Mouse (Mus musculus): Measurements from ENCODE around the gene Agpat2. TPM values are rescaled to one million over a fixed set of nuclear protein-coding genes. Genes with fewer than 3 reads are reported as not detected.

Gene Agpat2
- polyA plus RNA-seq, 1 experiment: not detected

GRCm38 (mm10) chr2:26602631-26603030, 1.6 kb downstream of the Agpat2 start:
- Histone ChIP-seq H3K4me3 (ENCODE audit: insufficient read depth, low read depth, low read length) (no peak overlapping the region), H3K4me1 (ENCODE audit: control insufficient read depth, insufficient read depth, low read length) (peaks cover 12% of the 10 kb centered on the region), H3K27ac (ENCODE audit: insufficient read depth, low read depth, low read length) (no peak overlapping the region)
- WGBS: 93% methylated on average over 5 of the region's 5 CpGs
- TF ChIP-seq POLR2A (IDR thresholded peaks at IDR 0.05; ENCODE audit: insufficient read depth, low read depth, low read length): no peak
- no peak for TF ChIP-seq CTCF (IDR thresholded peaks at IDR 0.05; ENCODE audit: insufficient read depth, low read depth, low read length)

DNA sequence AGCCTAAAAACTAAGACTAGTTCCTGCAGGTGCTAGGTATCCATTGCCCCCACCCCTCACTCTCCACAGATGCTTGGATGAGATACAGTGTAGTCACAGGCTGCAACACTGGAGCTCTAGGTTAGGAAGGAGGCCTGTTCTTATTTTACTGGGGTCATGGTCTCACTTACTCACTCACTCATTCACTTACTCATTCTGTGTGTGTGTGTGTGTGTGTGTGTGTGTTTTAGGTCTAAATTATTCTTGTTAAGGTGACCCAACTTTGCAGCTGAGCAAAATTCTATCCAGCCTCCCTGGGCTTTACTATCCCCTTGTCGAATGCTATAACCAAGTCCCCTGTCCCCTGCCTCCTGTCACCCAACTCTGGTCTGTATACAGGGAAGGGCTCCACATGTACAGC, 2.6 kb downstream of the Agpat2 start:
- WGBS: 82% methylated on average over 1 of the region's 1 CpGs
- H3K27ac ChIP-seq (ENCODE audit: insufficient read depth, low read depth, low read length): no peak overlapping the region
- H3K4me3 ChIP-seq (ENCODE audit: insufficient read depth, low read depth, low read length): no peak overlapping the region
- no peak for TF ChIP-seq POLR2A (IDR thresholded peaks at IDR 0.05; ENCODE audit: insufficient read depth, low read depth, low read length)
- no peak for TF ChIP-seq CTCF (IDR thresholded peaks at IDR 0.05; ENCODE audit: insufficient read depth, low read depth, low read length)
- peaks cover 12% of the 10 kb centered on the region for H3K4me1 ChIP-seq (ENCODE audit: control insufficient read depth, insufficient read depth, low read length)

DNA sequence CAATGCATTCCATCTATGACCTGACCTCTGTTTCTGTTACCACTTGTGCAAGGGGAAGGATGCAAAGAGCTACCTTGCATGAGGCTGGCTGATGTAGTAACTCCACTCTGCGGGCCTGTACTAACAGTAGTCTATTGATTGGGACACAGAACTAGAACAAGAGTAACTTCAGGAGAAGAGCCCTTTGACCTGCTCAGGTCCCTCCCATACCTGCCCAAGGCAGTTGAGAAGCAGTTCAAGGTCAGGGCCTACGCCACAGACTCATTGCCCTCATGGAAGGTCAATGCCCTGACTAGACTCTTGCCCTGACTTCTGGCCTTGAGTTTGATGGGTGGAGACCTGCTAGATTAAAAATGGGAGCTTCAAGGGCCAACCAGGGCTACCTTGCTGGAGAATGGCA, 3.6 kb downstream of the Agpat2 start:
- TF ChIP-seq POLR2A (IDR thresholded peaks at IDR 0.05; ENCODE audit: insufficient read depth, low read depth, low read length) (no peak), CTCF (IDR thresholded peaks at IDR 0.05; ENCODE audit: insufficient read depth, low read depth, low read length) (no peak)

DNA sequence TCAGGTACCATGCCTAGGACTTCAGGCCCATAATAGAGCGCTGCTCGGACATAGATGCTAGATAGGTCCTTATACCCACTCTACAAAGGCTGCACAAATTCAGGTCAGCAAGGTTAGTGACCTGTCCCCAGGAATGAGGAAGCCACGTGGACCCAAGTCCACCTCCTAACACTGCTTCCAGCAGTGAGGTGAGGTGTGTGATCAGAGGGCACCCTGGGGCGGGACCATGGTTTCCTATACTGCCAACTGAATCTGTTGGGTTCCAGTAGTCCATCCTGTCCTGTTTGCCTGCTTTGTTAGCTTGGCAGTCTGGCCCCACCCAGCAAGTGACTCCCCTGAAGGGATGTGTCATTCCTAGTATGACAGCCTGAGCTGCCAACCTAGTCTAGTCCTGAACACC, 4.3 kb downstream of the Agpat2 start:
- Histone ChIP-seq H3K4me3 (ENCODE audit: insufficient read depth, low read depth, low read length) (no peak overlapping the region), H3K4me1 (ENCODE audit: control insufficient read depth, insufficient read depth, low read length) (peaks cover 12% of the 10 kb centered on the region), H3K27ac (ENCODE audit: insufficient read depth, low read depth, low read length) (no peak overlapping the region)
- TF ChIP-seq CTCF (IDR thresholded peaks at IDR 0.05; ENCODE audit: insufficient read depth, low read depth, low read length) (no peak), POLR2A (IDR thresholded peaks at IDR 0.05; ENCODE audit: insufficient read depth, low read depth, low read length) (no peak)
- 91% methylated on average over 4 of the region's 4 CpGs for WGBS

More for the DNA sequence above, 3.6 kb downstream of the Agpat2 start:
- Histone ChIP-seq H3K4me1 (ENCODE audit: control insufficient read depth, insufficient read depth, low read length) (peaks cover 12% of the 10 kb centered on the region), H3K27ac (ENCODE audit: insufficient read depth, low read depth, low read length) (no peak overlapping the region), H3K4me3 (ENCODE audit: insufficient read depth, low read depth, low read length) (no peak overlapping the region)
- 99% methylated on average over 2 of the region's 2 CpGs for WGBS

DNA sequence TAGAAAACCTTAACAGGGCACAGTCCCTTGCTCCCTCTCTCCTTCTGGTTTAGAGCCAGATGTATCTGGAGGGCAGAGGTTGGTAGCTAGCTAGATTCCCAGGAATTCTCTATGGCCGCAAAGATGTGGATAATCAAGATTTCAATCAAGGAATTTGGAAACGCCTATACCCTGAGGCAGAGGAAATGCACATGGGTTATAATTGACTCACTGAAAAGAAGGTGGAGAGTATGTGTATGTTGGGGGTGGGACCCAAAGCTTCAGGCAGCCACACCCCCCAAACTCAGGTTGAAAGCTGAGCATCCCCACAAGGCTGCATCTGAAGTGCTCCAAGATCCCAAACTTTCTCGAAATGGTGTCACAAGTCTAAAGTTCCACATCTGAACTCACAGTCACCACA, 5.8 kb downstream of the Agpat2 start:
- TF ChIP-seq CTCF (IDR thresholded peaks at IDR 0.05; ENCODE audit: insufficient read depth, low read depth, low read length): no peak
- no peak for TF ChIP-seq POLR2A (IDR thresholded peaks at IDR 0.05; ENCODE audit: insufficient read depth, low read depth, low read length)
- no peak overlapping the region for H3K27ac ChIP-seq (ENCODE audit: insufficient read depth, low read depth, low read length)
- WGBS: 88% methylated on average over 3 of the region's 3 CpGs
- H3K4me1 ChIP-seq (ENCODE audit: control insufficient read depth, insufficient read depth, low read length): peaks cover 7% of the 10 kb centered on the region
- H3K4me3 ChIP-seq (ENCODE audit: insufficient read depth, low read depth, low read length): no peak overlapping the region

- Histone ChIP-seq H3K4me3 (ENCODE audit: insufficient read depth, low read depth, low read length) (no peak overlapping the region), H3K4me1 (ENCODE audit: control insufficient read depth, insufficient read depth, low read length) (peaks cover 5% of the 10 kb centered on the region), H3K27ac (ENCODE audit: insufficient read depth, low read depth, low read length) (no peak overlapping the region)
- WGBS: 93% methylated on average over 2 of the region's 2 CpGs
- TF ChIP-seq CTCF (IDR thresholded peaks at IDR 0.05; ENCODE audit: insufficient read depth, low read depth, low read length) (no peak), POLR2A (IDR thresholded peaks at IDR 0.05; ENCODE audit: insufficient read depth, low read depth, low read length) (no peak)
Measured at GRCm38 (mm10) chr2:26597810-26598209, 6.4 kb downstream of the Agpat2 start.

DNA sequence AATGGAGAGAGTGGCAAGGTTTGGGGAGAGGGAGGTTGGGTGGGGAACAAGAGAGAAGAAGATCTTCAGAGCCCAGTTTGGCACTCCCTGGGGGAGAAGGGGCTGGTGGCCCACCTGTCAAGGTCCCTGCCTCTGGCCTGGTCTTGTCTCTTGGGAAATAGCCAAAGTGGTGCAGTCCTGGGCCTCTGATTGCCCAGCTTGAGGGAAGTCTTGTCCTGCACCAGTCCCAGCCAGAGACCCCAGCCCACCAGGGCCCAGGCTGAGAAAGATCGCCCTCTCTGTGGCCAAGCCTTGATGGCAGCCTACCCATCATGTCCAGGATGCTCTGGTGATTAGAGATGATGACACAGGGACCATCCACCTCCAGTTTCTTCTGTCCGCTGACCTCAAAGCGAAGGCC, 7.3 kb downstream of the Agpat2 start:
- TF ChIP-seq POLR2A (IDR thresholded peaks at IDR 0.05; ENCODE audit: insufficient read depth, low read depth, low read length) (no peak), CTCF (IDR thresholded peaks at IDR 0.05; ENCODE audit: insufficient read depth, low read depth, low read length) (no peak)
- peaks cover 5% of the 10 kb centered on the region for H3K4me1 ChIP-seq (ENCODE audit: control insufficient read depth, insufficient read depth, low read length)
- WGBS: 96% methylated on average over 3 of the region's 3 CpGs
- H3K4me3 ChIP-seq (ENCODE audit: insufficient read depth, low read depth, low read length): no peak overlapping the region
- H3K27ac ChIP-seq (ENCODE audit: insufficient read depth, low read depth, low read length): no peak overlapping the region

GRCm38 (mm10) chr2:26595725-26596435, 8.3 kb downstream of the Agpat2 start:
- 88% methylated on average over 11 of the region's 11 CpGs for WGBS
- TF ChIP-seq POLR2A (IDR thresholded peaks at IDR 0.05; ENCODE audit: insufficient read depth, low read depth, low read length) (no peak), CTCF (IDR thresholded peaks at IDR 0.05; ENCODE audit: insufficient read depth, low read depth, low read length) (no peak)
- Histone ChIP-seq H3K4me3 (ENCODE audit: insufficient read depth, low read depth, low read length) (no peak overlapping the region), H3K27ac (ENCODE audit: insufficient read depth, low read depth, low read length) (no peak overlapping the region), H3K4me1 (ENCODE audit: control insufficient read depth, insufficient read depth, low read length) (peaks cover 5% of the 10 kb centered on the region)

GRCm38 (mm10) chr2:26594934-26595724, 9.1 kb downstream of the Agpat2 start:
- no peak overlapping the region for H3K27ac ChIP-seq (ENCODE audit: insufficient read depth, low read depth, low read length)
- 93% methylated on average over 6 of the region's 6 CpGs for WGBS
- TF ChIP-seq POLR2A (IDR thresholded peaks at IDR 0.05; ENCODE audit: insufficient read depth, low read depth, low read length): no peak
- no peak for TF ChIP-seq CTCF (IDR thresholded peaks at IDR 0.05; ENCODE audit: insufficient read depth, low read depth, low read length)
- no peak overlapping the region for H3K4me3 ChIP-seq (ENCODE audit: insufficient read depth, low read depth, low read length)
- H3K4me1 ChIP-seq (ENCODE audit: control insufficient read depth, insufficient read depth, low read length): peaks cover 5% of the 10 kb centered on the region
